Mouse (Mus musculus) lung, postnatal 0 days (tissue): Measurements from ENCODE around the gene Maco1. TPM values are rescaled to one million over a fixed set of nuclear protein-coding genes. Genes with fewer than 3 reads are reported as not detected.
A peak's percentile ranks its signal among the peaks of the same experiment; 100 is the strongest.

ENCODE experiments used
- ATAC-seq: fragments of 200-750 bp; cut with Nextera tagmentation; 2 replicates; pipeline ENCODE4 v1.8.0; 2017; ENCODE audit warnings: moderate library complexity
- DNase-seq: peaks from one replicate; pipeline ENCODE4 v3.0.0-alpha.2; 2016; ENCODE audit warnings: low spot score
- H3K27ac ChIP-seq: fragments of 300-500 bp; sonication (generic); 2 replicates; pipeline ENCODE4 v1.5.1; 2014; ENCODE audit warnings: antibody characterized with exemption, mild to moderate bottlenecking, low read length, mixed read lengths
- H3K27me3 ChIP-seq: fragments of 300-500 bp; sonication (generic); replicated peaks from 2 replicates; pipeline ENCODE4 v1.6.1; 2014; ENCODE audit warnings: low read length, mixed read lengths; ENCODE audit not compliant: insufficient read depth
- H3K36me3 ChIP-seq: fragments of 300-500 bp; sonication (generic); 2 replicates; pipeline ENCODE4 v1.6.1; 2014; ENCODE audit warnings: low read length, mixed read lengths; ENCODE audit not compliant: insufficient read depth
- H3K4me1 ChIP-seq: fragments of 300-500 bp; sonication (generic); 2 replicates; pipeline ENCODE4 v1.6.1; 2014; ENCODE audit warnings: antibody characterized with exemption, low read depth, low read length, mixed read lengths; ENCODE audit not compliant: insufficient read depth
- H3K4me2 ChIP-seq: fragments of 300-500 bp; sonication (generic); replicated peaks from 2 replicates; pipeline ENCODE4 v1.6.1; 2014; ENCODE audit warnings: low read depth, mild to moderate bottlenecking, low read length, moderate library complexity, mixed read lengths
- H3K4me3 ChIP-seq: fragments of 300-500 bp; sonication (generic); 2 replicates; pipeline ENCODE4 v1.5.1; 2014; ENCODE audit warnings: low read depth, low read length
- H3K9ac ChIP-seq: fragments of 300-500 bp; sonication (generic); replicated peaks from 2 replicates; pipeline ENCODE4 v1.6.1; 2014; ENCODE audit warnings: low read depth, mild to moderate bottlenecking
- H3K9me3 ChIP-seq: fragments of 300-500 bp; sonication (generic); 2 replicates; pipeline ENCODE4 v1.6.1; 2016; ENCODE audit warnings: low read length, mixed read lengths
- CTCF ChIP-seq: IDR thresholded peaks from 2 replicates; pipeline ENCODE4 v1.5.1; 2016; ENCODE audit warnings: antibody characterized with exemption, mild to moderate bottlenecking
- EP300 ChIP-seq: IDR thresholded peaks from 2 replicates; pipeline ENCODE4 v1.6.1; 2016; ENCODE audit warnings: antibody characterized with exemption, mild to moderate bottlenecking, control low read depth
- WGBS: fragments of 180-500 bp; shearing (Covaris S2); extraction: QIAGEN DNeasy Blood & Tissue Kit; methylation state at CpG from one replicate; pipeline ENCODE4 v1.1.7; 2014; 5-methylcytosine and 5-hydroxymethylcytosine counted together
- polyA plus RNA-seq: library from polyadenylated mRNA; unstranded; fragments of >200 nt; fragmentation: Nextera tagmentation; extraction: Ambion mirVana; gene quantifications from 2 replicates; pipeline ENCODE4 v1.2.1, GENCODE M21; 2015

The Maco1 gene
- polyA plus RNA-seq, 1 experiment from 2014 or later: 33.1 TPM

DNA sequence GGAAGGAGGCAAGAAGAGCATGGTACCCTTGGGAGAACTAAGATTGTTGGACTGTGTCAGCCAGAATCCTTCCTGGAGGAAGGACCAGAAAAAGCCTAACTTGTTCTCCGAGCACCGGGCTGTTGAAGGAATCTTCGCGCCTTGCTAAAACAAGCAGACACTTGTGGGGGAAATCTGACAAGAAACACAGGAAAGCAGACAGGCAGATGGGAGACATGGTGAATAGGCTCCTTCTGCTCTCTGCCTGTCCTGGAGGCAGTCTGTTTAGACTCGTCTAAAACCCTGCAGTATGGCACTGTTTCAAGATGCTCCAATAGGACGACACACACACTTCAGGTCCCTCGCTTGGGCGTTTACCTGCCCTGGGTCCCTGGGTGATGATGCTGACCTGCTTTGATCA is 53.0 kb downstream of the Maco1 start:
- H3K9me3 ChIP-seq: no peaks in the 10 kb centered on the region
- TF ChIP-seq CTCF: no peak
- TF ChIP-seq EP300: no peak
- WGBS: 54% methylated on average over 8 of the region's 8 CpGs
- H3K27me3 ChIP-seq: no peaks in the 10 kb centered on the region
- no peak overlapping the region for H3K9ac ChIP-seq
- H3K4me3 ChIP-seq: no peak overlapping the region
- peaks cover 5% of the 10 kb centered on the region; the same call in 1 of the 2 replicates for H3K4me1 ChIP-seq
- H3K36me3 ChIP-seq: no peaks in the 10 kb centered on the region; the same call in 1 of the 2 replicates
- ATAC-seq (no peak), DNase-seq (no peak)
- no peak overlapping the region for H3K4me2 ChIP-seq
- no peak overlapping the region for H3K27ac ChIP-seq

DNA sequence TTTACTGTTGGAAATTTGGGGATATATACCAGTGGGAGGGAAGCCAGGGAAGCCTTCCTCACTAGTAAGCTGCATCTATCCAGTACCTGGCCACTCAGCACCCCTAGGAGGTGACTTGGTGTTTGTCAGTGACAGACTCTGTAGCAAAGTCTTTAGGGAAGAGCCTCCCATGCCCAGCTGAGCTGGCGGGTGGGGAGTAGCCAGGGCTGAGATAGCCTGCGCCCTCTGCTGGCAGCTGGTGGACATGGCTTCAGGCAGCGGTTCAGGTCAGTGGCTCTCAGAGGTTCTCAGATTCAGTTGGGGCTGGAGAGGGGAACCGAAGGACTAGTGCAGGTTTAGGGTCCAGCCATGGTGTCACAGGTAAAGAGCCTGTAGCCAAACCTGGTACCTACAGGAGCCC is 53.9 kb downstream of the Maco1 start:
- H3K27ac ChIP-seq: no peak overlapping the region
- H3K4me2 ChIP-seq: no peak overlapping the region
- H3K27me3 ChIP-seq: no peaks in the 10 kb centered on the region
- no peaks in the 10 kb centered on the region; the same call in 1 of the 2 replicates for H3K36me3 ChIP-seq
- H3K4me3 ChIP-seq: no peak overlapping the region
- WGBS: 5% methylated on average over 4 of the region's 4 CpGs
- H3K9me3 ChIP-seq: no peaks in the 10 kb centered on the region
- DNase-seq (peak; percentile 85), ATAC-seq (peak; percentile 76)
- TF ChIP-seq EP300: no peak
- TF ChIP-seq CTCF: peak; percentile 97
- H3K9ac ChIP-seq: no peak overlapping the region
- H3K4me1 ChIP-seq: 0 out of 2 replicates have a peak, but pooled peaks cover 5% of the 10 kb centered on the region

DNA sequence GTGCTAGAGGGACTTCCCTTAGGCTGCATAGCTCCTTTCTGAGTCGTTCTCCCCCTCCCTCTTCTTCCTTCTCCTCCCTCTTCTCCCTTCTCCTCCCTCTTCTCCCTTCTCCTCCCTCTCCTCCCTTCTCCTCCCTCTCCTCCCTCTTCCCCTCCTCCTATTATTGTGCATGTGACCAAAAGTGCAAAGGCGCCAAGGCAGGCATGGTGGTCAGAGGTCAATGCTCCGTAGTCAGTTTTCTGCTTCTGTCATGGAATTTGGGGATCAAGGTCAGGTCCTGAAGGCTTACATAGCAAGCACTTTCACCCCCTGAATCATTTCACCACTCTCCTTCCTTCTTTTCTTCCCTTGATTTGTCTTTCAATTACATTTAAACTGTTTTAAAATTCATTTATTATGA is 54.3 kb downstream of the Maco1 start:
- H3K27ac ChIP-seq: no peak overlapping the region
- no peak for ATAC-seq
- no peak overlapping the region for H3K9ac ChIP-seq
- no peak overlapping the region for H3K4me2 ChIP-seq
- H3K4me1 ChIP-seq: 0 out of 2 replicates have a peak, but pooled peaks cover 5% of the 10 kb centered on the region
- H3K9me3 ChIP-seq: no peaks in the 10 kb centered on the region
- 40% methylated on average over 3 of the region's 3 CpGs for WGBS
- H3K27me3 ChIP-seq: no peaks in the 10 kb centered on the region
- no peak for DNase-seq
- no peak for TF ChIP-seq EP300
- no peak for TF ChIP-seq CTCF
- H3K36me3 ChIP-seq: no peaks in the 10 kb centered on the region; the same call in 1 of the 2 replicates
- H3K4me3 ChIP-seq: no peak overlapping the region

DNA sequence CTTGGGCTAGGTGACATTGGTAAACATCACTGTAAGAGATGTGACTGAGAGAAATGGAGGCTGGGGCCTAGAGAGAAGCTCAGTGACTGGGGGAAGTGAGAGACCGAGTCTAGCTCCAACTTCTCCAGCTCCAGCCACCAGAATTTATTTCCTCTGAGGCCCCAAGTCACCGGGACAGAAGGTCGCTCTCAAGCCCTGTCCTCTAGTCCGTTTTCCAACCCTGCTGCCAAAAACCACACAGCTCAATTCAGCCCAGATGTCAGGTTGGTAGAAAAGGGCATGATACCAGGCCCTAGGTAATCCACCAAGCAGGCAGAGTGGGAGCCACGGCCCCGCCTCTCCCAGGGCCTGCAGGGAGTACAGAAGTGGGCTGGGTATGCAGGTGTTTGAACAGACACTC is 55.5 kb downstream of the Maco1 start:
- no peak overlapping the region for H3K4me3 ChIP-seq
- no peak for ATAC-seq
- no peaks in the 10 kb centered on the region for H3K27me3 ChIP-seq
- 51% methylated on average over 6 of the region's 6 CpGs for WGBS
- no peak overlapping the region for H3K27ac ChIP-seq
- no peak for DNase-seq
- H3K36me3 ChIP-seq: no peaks in the 10 kb centered on the region
- no peak overlapping the region for H3K4me2 ChIP-seq
- H3K9ac ChIP-seq: no peak overlapping the region
- TF ChIP-seq EP300 (no peak), CTCF (no peak)
- H3K9me3 ChIP-seq: no peaks in the 10 kb centered on the region
- H3K4me1 ChIP-seq: 0 out of 2 replicates have a peak, but pooled peaks cover 5% of the 10 kb centered on the region

DNA sequence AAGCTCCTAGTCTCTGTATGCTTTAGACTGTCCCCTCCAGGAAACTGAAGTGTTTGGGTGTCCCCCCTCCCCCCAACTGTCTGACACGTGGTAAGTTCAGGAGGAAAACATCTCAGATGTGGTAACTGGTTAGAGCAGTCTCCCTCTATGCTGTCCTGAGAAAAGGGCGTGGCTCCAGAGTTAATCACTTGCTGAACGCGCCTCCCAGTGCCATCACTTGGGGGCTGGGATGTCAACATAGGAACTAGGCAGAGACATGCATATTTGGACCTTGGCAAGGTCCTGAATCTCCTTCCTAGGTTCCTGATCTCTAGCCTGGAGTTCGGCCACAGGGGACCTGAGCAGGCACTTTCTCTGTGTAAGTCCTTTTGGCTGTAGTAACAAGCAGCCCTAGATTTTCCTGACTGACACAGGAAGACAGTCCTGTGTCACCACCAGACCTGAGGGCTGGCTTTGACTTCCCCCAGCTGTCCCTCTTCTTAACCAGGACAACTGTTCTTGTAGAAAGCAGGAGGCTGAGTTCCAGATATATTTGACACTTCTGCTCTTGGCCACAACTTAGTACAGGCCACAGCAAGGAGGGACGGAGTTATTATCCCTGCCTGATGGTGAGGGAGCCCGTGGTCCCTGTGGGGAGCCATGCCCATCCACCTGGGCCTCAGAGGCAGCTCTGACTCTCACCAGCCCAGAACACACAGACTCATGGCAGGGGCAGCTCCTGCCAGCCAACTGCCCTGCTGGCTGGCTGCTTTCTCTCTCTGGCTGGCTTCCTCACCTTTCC is 56.4 kb downstream of the Maco1 start:
- ATAC-seq (peak; percentile 49), DNase-seq (peak; percentile 76)
- Histone ChIP-seq H3K36me3 (no peaks in the 10 kb centered on the region), H3K27me3 (no peaks in the 10 kb centered on the region), H3K27ac (no peak overlapping the region), H3K9ac (no peak overlapping the region), H3K9me3 (no peaks in the 10 kb centered on the region), H3K4me3 (no peak overlapping the region), H3K4me2 (no peak overlapping the region), H3K4me1 (0 out of 2 replicates have a peak, but pooled peaks cover 5% of the 10 kb centered on the region)
- 26% methylated on average over 7 of the region's 7 CpGs for WGBS
- TF ChIP-seq EP300 (no peak), CTCF (no peak)

DNA sequence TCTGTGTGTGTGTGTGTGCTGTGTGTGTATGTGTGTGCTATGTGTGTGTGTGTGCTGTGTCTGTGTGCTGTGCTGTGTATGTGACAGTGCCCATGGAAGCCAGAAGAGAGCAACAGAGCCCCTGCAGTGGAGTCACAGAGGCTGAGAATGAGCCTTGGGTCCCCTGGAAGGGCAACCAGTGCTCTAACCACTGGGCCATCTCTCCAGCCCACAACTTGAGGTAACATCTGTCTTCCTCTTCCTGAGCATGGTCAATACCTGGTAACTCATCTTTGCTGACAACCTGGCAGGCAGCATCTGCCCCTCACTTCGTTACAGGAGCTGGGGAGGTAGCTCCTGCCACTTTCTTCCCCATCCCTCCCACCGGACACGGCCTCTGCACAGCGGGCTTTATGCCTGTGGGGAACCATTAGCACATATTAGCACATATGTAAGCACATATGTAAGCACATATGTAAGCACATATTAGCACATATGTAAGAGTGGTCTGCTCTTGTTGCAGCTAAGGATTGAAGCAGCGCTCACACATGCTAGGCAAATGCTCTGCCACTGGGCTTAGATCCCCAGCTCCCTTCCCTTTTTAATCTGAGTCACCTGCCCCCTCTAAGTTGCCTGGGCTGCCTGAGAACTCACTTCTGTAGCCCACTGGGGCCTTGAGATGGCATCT is 57.2 kb downstream of the Maco1 start:
- Histone ChIP-seq H3K9me3 (no peaks in the 10 kb centered on the region), H3K36me3 (no peaks in the 10 kb centered on the region), H3K4me2 (no peak overlapping the region), H3K4me3 (no peak overlapping the region), H3K4me1 (0 out of 2 replicates have a peak, but pooled peaks cover 5% of the 10 kb centered on the region), H3K27me3 (no peaks in the 10 kb centered on the region), H3K9ac (no peak overlapping the region), H3K27ac (no peak overlapping the region)
- DNase-seq (no peak), ATAC-seq (no peak)
- TF ChIP-seq EP300: no peak
- TF ChIP-seq CTCF: no peak
- WGBS: 71% methylated on average over 5 of the region's 5 CpGs
